Mouse (Mus musculus) layer of hippocampus, postnatal 14 days (tissue): ENCODE measurements around the gene Upk1a. TPM values are rescaled to one million over a fixed set of nuclear protein-coding genes. Genes with fewer than 3 reads are reported as not detected.

Experiments used
- DNase-seq, 2 experiments: peaks; one replicate each; pipeline ENCODE4 v3.0.0; 2021 to 2022; ENCODE audit warnings: low spot score in 2 of 2, mixed read lengths in 1 of 2
- total RNA-seq, 2 experiments: library from RNA; stranded (reverse); gene quantifications; 2 replicates each; pipeline ENCODE4 v1.2.3; 2021

Upk1a gene
- total RNA-seq, 2 experiments from 2014 or later, result 0.52 TPM; not detected in 1

- DNase-seq, result no peak
Measured at GRCm38 (mm10) chr7:30581547-30581946, 31.1 kb downstream of the Upk1a start.

- DNase-seq, result no peak
Measured at GRCm38 (mm10) chr7:30579950-30580349, 32.7 kb downstream of the Upk1a start.

- DNase-seq, result no peak
Measured at GRCm38 (mm10) chr7:30572969-30573368, 39.7 kb downstream of the Upk1a start.

- DNase-seq, result no peak
Measured at GRCm38 (mm10) chr7:30572389-30572788, 40.3 kb downstream of the Upk1a start.

GRCm38 (mm10) chr7:30567555-30567954 is 45.1 kb downstream of the Upk1a start:
- no peak for DNase-seq

GRCm38 (mm10) chr7:30566033-30566432 is 46.6 kb downstream of the Upk1a start:
- DNase-seq, result no peak

GRCm38 (mm10) chr7:30564970-30565571 is 47.6 kb downstream of the Upk1a start, which contains the start of gene Igflr1:
Gene Igflr1, plus strand, starts transcription at chr7:30565427.
- no peak for DNase-seq

- DNase-seq, result no peak
Measured at GRCm38 (mm10) chr7:30563906-30564280, 48.8 kb downstream of the Upk1a start.

- peak; percentile 94 to 99 for DNase-seq
Measured at GRCm38 (mm10) chr7:30563117-30563905, 49.3 kb downstream of the Upk1a start, which contains the start of the genes U2af1l4, Gm49396 and Psenen. Gene U2af1l4, plus strand, starts transcription at chr7:30563301. Gene Gm49396, plus strand, starts transcription at chr7:30563344. Gene Psenen, minus strand, starts transcription at chr7:30563627.

- DNase-seq, result no peak
Measured at GRCm38 (mm10) chr7:30562526-30563116, 50.0 kb downstream of the Upk1a start.

GRCm38 (mm10) chr7:30560296-30560695 is 52.4 kb downstream of the Upk1a start:
- no peak for DNase-seq

GRCm38 (mm10) chr7:30559443-30559954 is 53.1 kb downstream of the Upk1a start, which contains the start of gene Lin37:
Gene Lin37, minus strand, starts transcription at chr7:30559838.
- peak; percentile 95 to 99 for DNase-seq

GRCm38 (mm10) chr7:30558656-30559442 is 53.8 kb downstream of the Upk1a start:
- no peak for DNase-seq

GRCm38 (mm10) chr7:30557901-30558514 is 54.6 kb downstream of the Upk1a start:
- no peak for DNase-seq

GRCm38 (mm10) chr7:30556894-30557536 is 55.6 kb downstream of the Upk1a start:
- no peak for DNase-seq

GRCm38 (mm10) chr7:30553810-30554584 is 58.6 kb downstream of the Upk1a start:
- DNase-seq, result no peak
